Mouse (Mus musculus): Measurements from ENCODE around the gene Dpp7.

DNA sequence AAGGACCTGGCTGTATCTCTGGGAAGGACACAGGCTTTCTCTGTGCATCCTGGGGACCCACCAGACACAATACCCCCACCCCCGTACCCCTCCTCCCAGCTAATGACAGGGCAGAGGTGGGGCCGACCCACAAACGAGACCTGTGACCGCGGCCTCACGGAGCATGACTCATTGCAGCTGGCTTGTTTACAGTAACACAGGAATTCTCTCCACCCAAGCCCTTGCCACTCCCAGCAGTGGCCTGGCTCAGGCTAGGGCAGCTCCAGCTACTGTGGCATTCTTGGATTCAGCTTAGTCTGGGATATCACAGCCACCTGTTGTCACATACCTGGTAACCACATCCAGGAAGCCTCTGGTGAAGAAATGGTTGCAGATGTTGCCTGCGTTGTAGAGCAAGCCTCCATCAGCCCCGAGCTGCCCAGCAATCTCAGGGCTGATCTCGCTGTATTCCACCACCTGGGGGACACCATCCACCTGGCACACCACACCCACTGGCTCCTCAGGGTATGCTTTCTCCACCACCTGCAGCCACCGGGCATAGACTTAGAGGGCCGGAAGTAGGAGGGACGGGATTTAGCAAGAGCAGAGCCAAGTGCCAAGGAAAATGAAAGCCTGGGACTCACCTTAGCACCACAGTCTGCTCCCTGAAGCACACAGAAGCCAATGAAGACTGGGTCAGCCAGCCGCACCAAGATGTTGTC is 7.5 kb upstream of the Dpp7 start:
- no peak for TF ChIP-seq CTCF (IDR thresholded peaks at IDR 0.05; ENCODE audit: extremely low read depth, insufficient read length, insufficient replicate concordance, low read depth, low read length)
- TF ChIP-seq POLR2A (IDR thresholded peaks at IDR 0.05; ENCODE audit: low read depth, low read length): no peak
